Mouse (Mus musculus): ENCODE measurements around the gene Mroh2a.

DNA sequence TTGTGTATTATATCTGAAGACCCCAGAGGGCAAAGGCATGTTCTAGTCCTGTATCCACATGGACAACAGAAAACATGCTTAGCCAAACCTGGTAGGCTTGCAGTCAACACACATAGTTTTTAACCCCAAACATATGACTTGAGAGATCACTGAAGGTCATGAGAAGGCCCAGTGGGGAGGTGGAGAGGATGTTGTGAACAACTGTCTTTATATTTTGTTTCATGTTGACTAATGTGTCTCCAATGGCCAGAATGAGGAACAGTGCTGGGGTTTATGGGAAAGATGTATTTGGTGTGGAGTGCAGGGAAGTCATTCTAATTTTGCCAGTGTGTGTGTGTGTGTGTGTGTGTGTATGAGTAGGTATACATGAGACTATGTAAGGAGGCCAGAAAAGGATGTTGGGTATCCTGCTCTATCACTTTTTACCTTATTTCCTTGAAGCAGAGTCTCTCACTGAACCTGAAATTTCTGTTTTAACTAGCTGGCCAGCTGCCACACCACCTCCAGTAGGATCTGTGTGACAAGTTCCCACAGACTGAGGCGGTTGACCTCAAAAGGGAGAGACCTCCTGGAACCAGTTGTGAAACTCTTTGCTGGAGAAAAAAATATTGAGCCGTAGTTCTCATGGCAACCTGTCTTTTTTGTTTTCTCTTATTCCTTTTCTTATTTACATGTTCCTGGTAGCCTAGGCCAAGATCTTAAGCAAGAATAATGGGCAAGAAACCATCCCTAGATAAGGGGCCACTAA is 2.6 kb upstream of the Mroh2a start:
- TF ChIP-seq CTCF (IDR thresholded peaks at IDR 0.05; ENCODE audit: extremely low read depth, insufficient read depth, insufficient read length, insufficient replicate concordance) (no peak), POLR2A (IDR thresholded peaks at IDR 0.05; ENCODE audit: low read depth, low read length) (no peak)
